Mouse (Mus musculus) macrophage (primary cell): ENCODE measurements around the gene Ydjc. TPM values are rescaled to one million over a fixed set of nuclear protein-coding genes. Genes with fewer than 3 reads are reported as not detected.
A peak's percentile ranks its signal among the peaks of the same experiment; 100 is the strongest.

Source experiments
- H3K27ac ChIP-seq: fragments of 350-480 bp; formaldehyde crosslinking; 2 replicates; pipeline ENCODE4 v1.9.0; 2021
- H3K36me3 ChIP-seq: fragments of 350-480 bp; formaldehyde crosslinking; 2 replicates; pipeline ENCODE4 v1.9.0; 2021; ENCODE audit errors: inconsistent target
- H3K4me3 ChIP-seq: fragments of 350-480 bp; formaldehyde crosslinking; 2 replicates; pipeline ENCODE4 v1.9.0; 2021; ENCODE audit errors: inconsistent target
- H3K79me2 ChIP-seq: fragments of 350-480 bp; formaldehyde crosslinking; 2 replicates; pipeline ENCODE4 v1.9.0; 2021; ENCODE audit errors: inconsistent target
- WGBS: methylation state at CpG from one replicate; pipeline ENCODE4 v1.1.7; 2026; ENCODE audit warnings: inconsistent platforms; ENCODE audit not compliant: missing documents; 5-methylcytosine and 5-hydroxymethylcytosine counted together
- polyA plus RNA-seq: library from polyadenylated mRNA; stranded (reverse); fragments of 250-400 nt; gene quantifications from 3 replicates; pipeline ENCODE4 v1.2.4, GENCODE M21; 2018; ENCODE audit warnings: inconsistent platforms
- total RNA-seq, 78 experiments: library from RNA; depleted of rRNA; stranded (reverse); fragments of 250-400 nt; gene quantifications; 1 replicate in 9 of 78; 2 replicates in 24 of 78; 3 replicates in 43 of 78; 4 replicates in 2 of 78; pipeline ENCODE4 v1.2.4; 2018; ENCODE audit warnings: inconsistent platforms in 56 of 78

Gene Ydjc
- 1 to 10 TPM in 13 of 26 experiments, under 1 TPM in 8, not detected in 5; 0.44 to 4.1 (median 1.3) TPM for total RNA-seq (2018; cell fraction: chromatin; rRNA removed)
- total RNA-seq (2018; cell fraction: cytosol; rRNA removed), result 1 to 10 TPM; 1.3 to 3.9 (median 2.1) TPM
- total RNA-seq (2018; cell fraction: nucleus; rRNA removed), result 1 to 10 TPM in 14 of 26 experiments, under 1 TPM in 12; 0.35 to 9.0 (median 1.0) TPM
- polyA plus RNA-seq, result 1.3 to 7.1 TPM (median 2.0 TPM) in 3 replicates

- H3K79me2 ChIP-seq, result no peaks in the 10 kb centered on the region
- H3K4me3 ChIP-seq, result no peak within 1 kb of the TSS
- H3K36me3 ChIP-seq, result no peaks in the 10 kb centered on the region
- no peak within 1 kb of the TSS for H3K27ac ChIP-seq
- 48% methylated on average over 7 of the region's 7 CpGs for WGBS
These were observed at the start of gene Ydjc for GRCm38 (mm10) chr16:17144339-17144738. Gene Ydjc, plus strand, starts transcription at chr16:17144621.

GRCm38 (mm10) chr16:17096938-17097337 lies 47.5 kb upstream of the Ydjc start:
- Histone ChIP-seq H3K36me3 (peaks cover 91% of the 10 kb centered on the region), H3K27ac (no peak overlapping the region), H3K4me3 (no peak overlapping the region), H3K79me2 (peaks cover 6% of the 10 kb centered on the region; the same call in 1 of the 2 replicates)
- WGBS, result 97% methylated on average over 3 of the region's 3 CpGs

- WGBS, result 88% methylated on average over 7 of the region's 7 CpGs
- Histone ChIP-seq H3K27ac (no peak overlapping the region), H3K36me3 (peaks cover 88% of the 10 kb centered on the region), H3K79me2 (peaks cover 55% of the 10 kb centered on the region; the same call in 1 of the 2 replicates), H3K4me3 (no peak overlapping the region)
These were observed 41.7 kb upstream of the Ydjc start for GRCm38 (mm10) chr16:17102630-17103220.

- Histone ChIP-seq H3K27ac (no peak overlapping the region), H3K4me3 (no peak overlapping the region), H3K36me3 (peaks cover 82% of the 10 kb centered on the region), H3K79me2 (peaks cover 74% of the 10 kb centered on the region)
- WGBS, result 85% methylated on average over 4 of the region's 4 CpGs
These were observed 39.8 kb upstream of the Ydjc start for GRCm38 (mm10) chr16:17104600-17104999.

GRCm38 (mm10) chr16:17110771-17111743 lies 33.4 kb upstream of the Ydjc start, which contains the start of gene Ppil2:
Gene Ppil2, minus strand, starts transcription at chr16:17111257.
- peak within 1 kb of the TSS; percentile 99 for H3K4me3 ChIP-seq
- H3K27ac ChIP-seq, result peak within 1 kb of the TSS; percentile 79
- H3K79me2 ChIP-seq, result peaks cover 48% of the 10 kb centered on the region
- WGBS, result 2% methylated on average over 36 of the region's 38 CpGs
- peaks cover 22% of the 10 kb centered on the region; the same call in 1 of the 2 replicates for H3K36me3 ChIP-seq

- Histone ChIP-seq H3K27ac (no peak overlapping the region), H3K79me2 (no peaks in the 10 kb centered on the region), H3K4me3 (no peak overlapping the region), H3K36me3 (no peaks in the 10 kb centered on the region)
- 93% methylated on average over 5 of the region's 5 CpGs for WGBS
These were observed 27.1 kb upstream of the Ydjc start for GRCm38 (mm10) chr16:17117309-17117799.

- Histone ChIP-seq H3K27ac (no peak overlapping the region), H3K36me3 (no peaks in the 10 kb centered on the region), H3K79me2 (no peaks in the 10 kb centered on the region), H3K4me3 (no peak overlapping the region)
- 96% methylated on average over 13 of the region's 14 CpGs for WGBS
These were observed 22.9 kb upstream of the Ydjc start for GRCm38 (mm10) chr16:17121569-17121968.

- no peaks in the 10 kb centered on the region for H3K79me2 ChIP-seq
- peak overlapping the region; percentile 55 for H3K4me3 ChIP-seq
- WGBS, result 33% methylated on average over 22 of the region's 22 CpGs
- no peaks in the 10 kb centered on the region for H3K36me3 ChIP-seq
- peak overlapping the region; percentile 17; the same call in 1 of the 2 replicates for H3K27ac ChIP-seq
These were observed 20.1 kb upstream of the Ydjc start for GRCm38 (mm10) chr16:17124119-17124870.

GRCm38 (mm10) chr16:17124871-17125520 lies 19.4 kb upstream of the Ydjc start, which contains the start of gene 2610318N02Rik:
Gene 2610318N02Rik, minus strand, starts transcription at chr16:17125167.
- WGBS, result 2% methylated on average over 25 of the region's 25 CpGs
- no peaks in the 10 kb centered on the region for H3K79me2 ChIP-seq
- H3K27ac ChIP-seq, result peak within 1 kb of the TSS; percentile 17; the same call in 1 of the 2 replicates
- no peaks in the 10 kb centered on the region for H3K36me3 ChIP-seq
- H3K4me3 ChIP-seq, result peak within 1 kb of the TSS; percentile 55

GRCm38 (mm10) chr16:17127292-17127691 lies 17.1 kb upstream of the Ydjc start:
- Histone ChIP-seq H3K4me3 (no peak overlapping the region), H3K79me2 (peaks cover 18% of the 10 kb centered on the region), H3K36me3 (no peaks in the 10 kb centered on the region), H3K27ac (no peak overlapping the region)
- 91% methylated on average over 1 of the region's 1 CpGs for WGBS

- peak overlapping the region; percentile 67 for H3K27ac ChIP-seq
- peak overlapping the region; percentile 96 for H3K4me3 ChIP-seq
- H3K79me2 ChIP-seq, result peaks cover 18% of the 10 kb centered on the region
- 1% methylated on average over 40 of the region's 43 CpGs for WGBS
- no peaks in the 10 kb centered on the region for H3K36me3 ChIP-seq
These were observed 13.0 kb upstream of the Ydjc start for GRCm38 (mm10) chr16:17131191-17132088.

GRCm38 (mm10) chr16:17132089-17132905 lies 12.1 kb upstream of the Ydjc start, which contains the start of gene Sdf2l1:
Gene Sdf2l1, minus strand, starts transcription at chr16:17132383.
- Histone ChIP-seq H3K4me3 (peak within 1 kb of the TSS; percentile 96), H3K27ac (peak within 1 kb of the TSS; percentile 69), H3K79me2 (peaks cover 18% of the 10 kb centered on the region), H3K36me3 (no peaks in the 10 kb centered on the region)
- WGBS, result under 1% methylated on average over 43 of the region's 47 CpGs
